Mouse (Mus musculus): ENCODE measurements around the gene Olfr693.
"Not testable (repeated sequence)": the region's sequence is repeated elsewhere in the genome, so short reads cannot be mapped to it uniquely, and the experiment has no call there.

The Olfr693 gene

DNA sequence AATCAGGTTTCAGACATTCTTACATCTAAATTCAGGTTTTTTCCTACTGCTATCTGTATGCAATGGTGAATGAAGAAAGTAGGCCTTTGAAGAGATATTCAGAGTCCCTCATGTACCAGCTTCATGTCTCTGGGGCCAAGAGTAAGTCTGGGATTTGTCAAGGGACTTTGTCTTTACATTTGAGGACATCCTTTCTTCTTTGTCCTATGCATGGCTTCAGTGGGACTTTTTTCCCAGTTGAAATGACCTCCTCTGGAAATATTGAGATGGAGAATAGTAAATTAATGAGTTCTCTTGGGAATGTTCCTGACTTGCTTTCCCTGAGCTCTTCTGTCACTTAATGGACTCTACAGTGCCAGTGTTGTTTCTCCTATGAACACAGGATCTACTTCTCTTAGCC lies at the start of gene Olfr693:
TSS of gene Olfr693 (minus strand) at position 101 of the 400 bp plus-strand sequence.
- no peak for DNase-seq (ENCODE audit: low spot score in 2 of 2)

DNA sequence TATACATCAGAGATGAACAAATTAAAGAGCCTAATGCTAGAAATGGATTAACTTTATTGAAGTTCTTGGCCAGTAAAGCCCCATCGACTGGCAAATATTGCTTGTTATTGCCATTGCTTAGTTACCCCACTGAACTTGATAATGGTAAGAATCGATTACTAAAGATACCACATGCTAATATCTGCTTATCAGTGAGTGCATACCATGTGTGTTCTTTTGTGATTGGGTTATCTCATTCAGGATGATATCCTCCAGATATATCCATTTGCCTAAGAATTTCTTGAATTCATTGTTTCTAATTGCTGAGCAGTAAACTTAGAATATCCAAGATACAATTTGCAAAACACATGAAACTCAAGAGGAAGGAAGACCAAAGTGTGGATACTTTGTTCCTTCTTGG lies 45.3 kb upstream of the Olfr693 start:
- not testable (repeated sequence) for DNase-seq (ENCODE audit: low spot score in 2 of 2)

DNA sequence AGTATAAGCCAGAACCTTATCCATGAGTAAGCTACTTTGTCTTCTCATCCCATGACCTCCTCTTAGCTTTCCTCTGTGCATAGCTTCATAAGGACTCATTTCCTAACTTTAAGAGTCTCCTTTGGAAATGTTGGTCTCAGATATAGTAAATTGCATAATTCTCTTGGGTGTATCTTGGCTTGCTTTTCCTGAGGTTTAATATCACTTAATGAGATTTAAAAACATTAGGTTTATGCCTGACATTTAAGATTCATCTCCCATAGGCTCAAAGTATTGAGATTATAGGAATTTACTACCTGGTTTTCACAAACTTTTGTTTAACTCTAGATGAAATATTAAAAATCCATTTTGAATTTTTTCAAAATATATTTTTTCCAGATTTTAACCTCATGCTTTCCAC lies 35.9 kb upstream of the Olfr693 start, which contains the start of gene Olfr695:
TSS of gene Olfr695 (minus strand) at position 101 of the 400 bp plus-strand sequence.
- no peak for DNase-seq (ENCODE audit: low spot score in 2 of 2)

DNA sequence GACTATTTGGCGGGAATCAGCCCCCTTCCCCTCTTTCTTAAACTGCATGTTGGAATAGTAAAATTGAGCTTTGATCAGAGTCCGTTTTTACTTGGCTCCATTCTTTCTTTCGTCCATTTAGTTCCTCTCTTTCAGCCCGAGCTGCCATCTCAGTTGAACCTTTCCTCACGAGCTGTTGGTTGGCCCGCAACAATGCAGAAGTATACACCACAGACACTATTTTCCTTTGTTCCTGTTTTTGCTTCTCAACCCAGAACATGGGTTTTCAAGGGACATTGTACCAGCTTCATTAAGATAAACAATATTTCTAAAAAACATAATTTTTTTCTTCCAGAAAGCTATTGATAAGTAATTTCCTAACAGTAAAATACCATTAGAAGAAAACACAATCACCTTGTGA lies 31.1 kb upstream of the Olfr693 start:
- DNase-seq (ENCODE audit: low spot score in 2 of 2), result no peak

DNA sequence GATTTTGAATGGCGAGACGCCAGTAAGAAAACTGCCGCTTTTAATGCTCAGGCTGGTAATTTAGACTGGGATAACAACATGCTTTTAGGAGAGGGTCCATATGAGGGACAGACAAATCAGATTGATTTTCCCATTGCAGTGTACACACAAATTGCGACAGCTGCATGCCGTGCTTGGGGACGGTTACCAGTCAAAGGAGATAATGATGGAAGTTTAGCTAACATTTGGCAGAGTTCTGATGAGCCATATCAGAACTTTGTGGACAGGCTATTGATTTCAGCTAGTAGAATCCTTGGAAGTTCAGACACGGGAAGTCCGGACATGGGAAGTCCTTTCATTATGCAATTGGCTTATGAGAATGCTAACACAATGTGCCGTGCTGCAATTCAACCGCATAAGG lies 27.3 kb upstream of the Olfr693 start:
- DNase-seq (ENCODE audit: low spot score in 2 of 2), result not testable (repeated sequence)

DNA sequence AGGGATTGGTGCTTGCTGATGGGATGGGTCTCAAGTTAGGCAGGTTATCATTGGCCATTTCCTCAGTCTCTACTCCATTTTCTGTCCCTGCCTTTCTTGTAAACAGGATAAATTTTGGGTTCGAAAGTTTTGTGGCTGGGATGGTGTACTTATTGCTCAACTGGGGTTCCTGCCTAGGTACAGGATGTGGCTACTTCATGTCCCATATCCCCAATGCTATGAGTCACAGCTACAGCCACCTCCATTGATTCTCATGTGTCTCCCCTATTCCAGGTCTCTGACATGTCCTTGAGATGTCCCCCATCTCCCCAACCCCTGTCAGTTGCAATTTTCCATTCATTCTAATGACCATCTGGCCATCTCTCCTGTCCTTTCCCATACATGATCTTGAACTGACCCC lies 16.5 kb upstream of the Olfr693 start:
- DNase-seq (ENCODE audit: low spot score in 2 of 2), result no peak

DNA sequence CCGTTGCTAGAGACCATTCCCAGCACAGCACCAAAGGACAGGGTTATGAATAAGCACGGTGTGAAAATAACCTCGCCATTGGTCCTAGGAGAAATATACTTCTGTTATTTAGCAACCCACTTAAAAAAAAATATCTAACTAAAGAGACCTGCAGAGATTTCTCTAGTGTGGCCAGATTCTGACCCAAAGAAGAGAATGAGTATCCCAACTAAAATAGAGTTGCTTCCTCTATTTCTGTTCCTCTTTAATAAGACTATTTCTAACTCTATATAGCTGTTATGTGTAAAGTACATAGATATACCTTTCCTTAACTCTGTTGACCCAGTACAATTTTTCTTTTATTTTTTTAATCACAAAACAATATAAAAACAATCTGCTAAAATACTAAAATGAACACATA lies 12.6 kb upstream of the Olfr693 start:
- DNase-seq (ENCODE audit: low spot score in 2 of 2), result no peak

DNA sequence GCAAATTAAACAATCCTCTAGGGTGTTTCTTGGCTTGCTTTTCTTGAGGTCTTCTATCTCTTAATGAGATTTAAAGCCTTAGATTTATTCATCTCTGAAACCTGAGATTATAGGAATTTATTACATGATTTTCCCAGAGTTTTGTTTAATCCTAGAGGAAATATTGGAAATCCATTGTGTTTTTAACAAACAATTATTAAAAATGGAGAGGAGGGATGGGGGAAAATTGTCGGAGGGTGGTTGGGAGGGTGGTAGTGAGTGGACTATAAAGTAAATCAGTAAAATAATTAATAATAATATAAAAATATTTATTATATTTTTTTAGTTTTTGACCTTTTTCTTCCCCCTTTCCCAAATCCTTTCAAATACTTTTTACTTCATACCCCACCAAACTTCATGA lies 11.3 kb upstream of the Olfr693 start, which contains the start of gene Olfr694:
TSS of gene Olfr694 (minus strand) at position 101 of the 400 bp plus-strand sequence.
- DNase-seq (ENCODE audit: low spot score in 2 of 2), result no peak

DNA sequence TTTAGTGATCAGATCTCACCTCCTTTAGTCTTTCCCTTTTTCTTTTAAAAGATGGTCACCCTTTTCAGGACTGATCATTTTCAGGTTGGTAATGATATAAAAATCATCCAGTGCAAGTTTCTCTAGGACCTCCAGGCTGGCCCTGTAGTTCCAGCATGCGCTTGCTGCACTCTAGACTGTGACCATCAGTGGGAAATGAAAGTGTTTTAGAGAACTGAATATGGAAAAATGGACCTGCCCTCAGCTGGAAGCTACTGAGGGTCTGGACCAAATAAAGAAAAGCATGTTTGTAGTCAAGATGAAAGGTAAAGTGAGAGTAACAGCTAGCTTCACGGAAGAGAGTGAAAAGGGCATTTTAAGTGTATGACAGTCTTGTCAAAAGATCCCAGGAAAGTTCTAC lies 5.0 kb upstream of the Olfr693 start:
- no peak for DNase-seq (ENCODE audit: low spot score in 2 of 2)

DNA sequence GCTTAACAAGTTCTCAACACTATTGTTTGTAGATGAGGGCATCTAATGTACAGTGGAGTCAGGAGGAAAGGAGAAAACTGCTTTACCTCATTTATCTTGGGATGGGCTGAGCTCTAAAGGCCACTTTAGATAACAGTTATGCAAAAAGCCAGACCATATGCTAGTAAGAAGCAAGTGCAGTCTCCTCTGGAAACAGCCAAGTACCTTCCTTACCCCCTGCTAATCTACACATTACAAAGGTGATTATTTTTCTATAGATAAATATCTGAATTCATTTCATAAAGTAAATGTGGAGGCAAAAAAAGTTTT lies 28.1 kb downstream of the Olfr693 start:
- DNase-seq (ENCODE audit: low spot score in 2 of 2), result no peak

DNA sequence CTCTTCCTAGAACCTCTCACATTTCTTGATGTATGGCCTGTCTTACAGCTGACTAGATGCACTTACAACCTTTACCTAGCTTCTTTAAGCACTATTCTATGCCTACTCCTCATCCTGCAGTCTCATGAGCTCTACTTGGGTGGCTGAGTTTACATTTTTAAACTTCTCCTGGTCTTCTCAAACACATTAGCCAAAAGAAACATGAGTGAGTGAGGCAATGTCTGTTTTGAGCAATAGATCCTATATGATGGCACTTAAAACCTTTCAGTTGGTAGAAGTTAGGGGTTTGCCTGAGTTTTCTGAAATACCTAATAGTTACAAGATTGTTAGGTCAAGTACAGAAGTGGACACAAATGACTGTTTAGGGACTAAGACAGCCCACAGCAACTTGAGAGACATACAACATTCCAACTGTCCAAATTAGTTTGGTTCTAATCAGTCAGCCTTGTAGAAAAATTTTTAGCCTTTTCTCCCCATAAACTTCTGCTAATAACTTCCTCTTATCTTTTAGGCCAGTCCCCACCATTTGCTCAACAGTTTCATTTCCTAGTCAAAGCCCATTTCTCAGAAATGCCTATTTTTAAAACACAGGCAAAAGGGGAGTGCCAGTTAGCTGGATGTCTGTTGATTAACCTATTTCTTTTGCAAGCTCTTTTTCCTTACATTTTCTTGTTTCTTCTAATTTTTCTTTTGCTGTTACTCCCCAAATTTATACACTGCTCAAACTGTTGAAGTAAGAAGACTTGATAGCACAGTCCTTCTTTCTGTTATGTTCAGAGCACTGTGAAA lies 28.6 kb downstream of the Olfr693 start:
- DNase-seq (ENCODE audit: low spot score in 2 of 2), result no peak

DNA sequence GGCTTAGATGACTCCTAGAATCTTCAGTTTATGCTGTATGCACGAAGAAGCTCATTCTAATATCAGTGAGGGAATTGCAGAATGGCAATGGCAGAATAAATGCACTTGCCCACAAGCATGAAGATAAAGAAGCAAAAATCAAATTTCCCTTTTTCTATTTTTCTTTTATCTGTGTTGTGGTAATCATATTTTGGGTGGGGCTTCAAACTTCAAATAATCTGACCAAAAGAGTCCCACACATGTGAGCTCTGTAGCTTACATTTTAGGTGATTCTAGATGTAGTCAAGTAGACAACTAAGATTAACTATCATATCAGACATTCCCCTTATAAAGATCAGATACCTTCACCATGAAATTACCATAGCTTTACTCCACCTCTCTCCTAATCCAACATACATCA lies 30.6 kb downstream of the Olfr693 start:
- no peak for DNase-seq (ENCODE audit: low spot score in 2 of 2)

DNA sequence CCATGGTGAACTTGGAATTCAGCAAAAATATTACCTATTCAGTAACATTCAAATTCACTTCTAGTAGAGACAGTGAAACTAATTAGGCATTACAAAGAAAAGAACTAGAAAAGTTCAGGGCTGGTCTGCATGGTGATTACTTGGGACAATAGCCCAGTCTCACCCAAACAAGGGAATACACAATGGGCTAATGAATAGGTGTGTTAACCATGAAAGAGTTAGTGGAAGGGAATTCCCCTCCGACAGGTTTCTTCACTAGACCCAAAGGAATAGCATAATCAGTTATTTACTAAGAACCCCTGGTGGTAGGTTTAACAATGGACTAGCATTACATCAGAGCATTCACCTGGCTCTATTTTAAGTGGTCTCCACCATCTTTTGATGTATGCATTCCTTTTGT lies 35.1 kb downstream of the Olfr693 start:
- no peak for DNase-seq (ENCODE audit: low spot score in 2 of 2)

DNA sequence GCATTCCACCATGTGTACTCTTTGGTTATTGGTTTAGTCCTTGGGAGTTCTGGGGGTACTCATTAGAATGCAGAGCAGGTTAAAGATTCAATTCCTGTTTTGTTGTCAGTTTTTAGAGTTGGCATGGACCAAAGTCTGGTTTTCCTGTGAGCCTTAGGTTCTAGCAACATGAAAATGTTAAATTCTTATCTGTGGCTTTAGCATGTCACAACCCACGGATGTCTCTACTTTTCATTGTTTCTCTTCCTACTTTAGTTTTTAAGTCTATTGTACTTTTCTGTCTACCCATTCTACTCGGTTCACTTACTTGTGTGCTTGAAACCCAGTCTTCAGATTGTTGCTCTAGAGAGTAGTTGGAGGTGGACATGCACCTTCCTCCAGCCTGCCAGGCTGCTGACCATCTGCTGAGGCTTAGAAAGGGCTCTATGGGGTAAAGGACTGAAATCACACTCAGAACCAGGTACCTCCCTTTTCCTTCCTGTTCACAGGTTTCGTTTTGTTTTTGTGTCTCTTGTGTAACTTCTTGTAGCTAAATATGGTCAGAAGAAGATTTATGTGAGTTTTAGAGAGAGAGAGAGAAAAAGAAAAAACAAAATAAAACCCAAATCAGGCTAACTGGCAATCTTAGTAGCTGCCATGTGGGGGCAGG lies 36.0 kb downstream of the Olfr693 start:
- DNase-seq (ENCODE audit: low spot score in 2 of 2), result no peak

DNA sequence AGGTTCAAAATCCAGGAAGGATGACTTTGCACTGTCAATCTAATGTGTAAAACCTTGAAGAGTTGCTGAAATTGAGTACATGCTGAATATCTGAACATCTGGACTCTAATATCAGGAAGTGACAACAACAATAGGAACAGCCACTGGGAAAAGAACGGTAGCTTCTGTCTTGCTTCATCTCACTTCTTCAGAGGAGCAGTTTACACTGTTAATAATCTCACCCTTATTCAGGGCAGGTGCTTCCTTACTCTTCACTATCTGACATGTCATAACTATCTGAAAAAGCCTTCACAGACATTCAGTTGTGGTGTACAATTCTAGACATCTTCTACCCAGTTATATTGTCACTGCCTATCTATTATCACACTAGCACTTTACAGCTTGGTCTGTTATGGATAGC lies 39.5 kb downstream of the Olfr693 start:
- DNase-seq (ENCODE audit: low spot score in 2 of 2), result no peak

DNA sequence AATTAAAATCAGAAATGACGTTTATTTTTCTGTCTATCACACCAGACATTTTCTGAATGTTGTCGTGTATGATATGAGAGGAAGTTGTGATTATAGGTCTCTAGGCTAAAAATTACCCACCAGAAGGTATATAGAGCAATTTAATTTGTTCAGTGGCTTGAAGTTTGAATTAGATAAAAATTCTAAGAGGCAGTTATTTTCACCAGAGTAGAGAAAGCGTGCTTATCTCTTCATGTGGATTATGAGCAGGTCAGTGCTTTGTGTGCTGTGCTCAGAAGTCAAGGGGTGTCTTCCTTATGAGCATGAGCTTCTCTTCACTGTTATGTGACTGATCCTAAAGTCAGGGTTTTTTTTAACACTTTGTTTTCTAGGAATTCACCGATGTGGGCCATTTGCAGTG lies 44.8 kb downstream of the Olfr693 start:
- DNase-seq (ENCODE audit: low spot score in 2 of 2), result no peak
